Mouse (Mus musculus): Measurements from ENCODE around the gene Elfn1. TPM values are rescaled to one million over a fixed set of nuclear protein-coding genes. Genes with fewer than 3 reads are reported as not detected.

The Elfn1 gene
- polyA plus RNA-seq, 1 experiment from 2014 or later, result 0.13 TPM

Other genes starting within 250 kb of the Elfn1 start
- 2.4 and 3.8 TPM in 2 replicates for gene Micall2, start 171.6 kb upstream of the Elfn1 start, polyA plus RNA-seq (2014; fragmentation: Nextera tagmentation; extraction: Ambion mirVana)
- 21.4 and 26.4 TPM in 2 replicates for gene Ints1, start 132.3 kb upstream of the Elfn1 start, polyA plus RNA-seq (2014; fragmentation: Nextera tagmentation; extraction: Ambion mirVana)
- 13.5 and 19.1 TPM in 2 replicates for gene Mafk, start 116.4 kb upstream of the Elfn1 start, polyA plus RNA-seq (2014; fragmentation: Nextera tagmentation; extraction: Ambion mirVana)
- gene Tmem184a, start 88.0 kb upstream of the Elfn1 start, polyA plus RNA-seq (2014; fragmentation: Nextera tagmentation; extraction: Ambion mirVana), result 2.6 and 3.0 TPM in 2 replicates
- not detected in 2 replicates for gene Gm26938, start 81.5 kb upstream of the Elfn1 start, polyA plus RNA-seq (2014; fragmentation: Nextera tagmentation; extraction: Ambion mirVana)
- 49.6 and 50.1 TPM in 2 replicates for gene Psmg3, start 81.1 kb upstream of the Elfn1 start, polyA plus RNA-seq (2014; fragmentation: Nextera tagmentation; extraction: Ambion mirVana)

All from heart, embryonic 11.5 days (tissue).